Mouse (Mus musculus) liver, embryonic 11.5 days (tissue): ENCODE results near the gene Prpf4. TPM values are rescaled to one million over a fixed set of nuclear protein-coding genes. Genes with fewer than 3 reads are reported as not detected.
A peak's percentile ranks its signal among the peaks of the same experiment; 100 is the strongest.

ENCODE experiments used
- ATAC-seq: fragments of 200-750 bp; cut with Nextera tagmentation; replicated peaks from 2 replicates; pipeline ENCODE4 v1.8.0; 2017; ENCODE audit warnings: moderate number of reproducible peaks, mild to moderate bottlenecking, moderate TSS enrichment, moderate library complexity; ENCODE audit not compliant: low FRiP score
- DNase-seq: peaks from one replicate; pipeline ENCODE4 v3.0.0-alpha.2; 2017; ENCODE audit warnings: low spot score
- H3K27ac ChIP-seq: fragments of 300-500 bp; sonication (generic); 2 replicates; pipeline ENCODE4 v1.5.1; 2014; ENCODE audit warnings: mild to moderate bottlenecking, low read depth, low read length, control low read depth
- H3K27me3 ChIP-seq: fragments of 300-500 bp; sonication (generic); replicated peaks from 2 replicates; pipeline ENCODE4 v1.6.1; 2014; ENCODE audit warnings: low read length, mixed read lengths; ENCODE audit not compliant: control insufficient read depth, insufficient read depth
- H3K36me3 ChIP-seq: fragments of 300-500 bp; sonication (generic); 2 replicates; pipeline ENCODE4 v1.6.1; 2014; ENCODE audit warnings: mild to moderate bottlenecking, low read length, moderate library complexity, mixed read lengths; ENCODE audit not compliant: control insufficient read depth, insufficient read depth
- H3K4me1 ChIP-seq: fragments of 300-500 bp; sonication (generic); replicated peaks from 2 replicates; pipeline ENCODE4 v1.6.1; 2014; ENCODE audit warnings: low read length, mixed read lengths; ENCODE audit not compliant: control insufficient read depth, insufficient read depth
- H3K4me2 ChIP-seq: fragments of 300-500 bp; sonication (generic); 2 replicates; pipeline ENCODE4 v1.6.1; 2014; ENCODE audit warnings: mild to moderate bottlenecking, control low read depth, moderate library complexity
- H3K4me3 ChIP-seq: fragments of 300-500 bp; sonication (generic); 2 replicates; pipeline ENCODE4 v1.5.1; 2014; ENCODE audit warnings: low read depth, low read length, control low read depth
- H3K9ac ChIP-seq: fragments of 300-500 bp; sonication (generic); 2 replicates; pipeline ENCODE4 v1.6.1; 2014; ENCODE audit warnings: low read depth, low read length, control low read depth
- H3K9me3 ChIP-seq: fragments of 300-500 bp; sonication (generic); 2 replicates; pipeline ENCODE4 v1.6.1; 2016; ENCODE audit warnings: low read length, inconsistent platforms, mixed read lengths; ENCODE audit not compliant: control insufficient read depth
- WGBS: fragments of 180-500 bp; shearing (Covaris S2); extraction: QIAGEN DNeasy Blood & Tissue Kit; methylation state at CpG from one replicate; pipeline ENCODE4 v1.1.7; 2014; 5-methylcytosine and 5-hydroxymethylcytosine counted together
- polyA plus RNA-seq: library from polyadenylated mRNA; unstranded; fragments of >200 nt; fragmentation: Nextera tagmentation; extraction: Ambion mirVana; gene quantifications from 2 replicates; pipeline ENCODE4 v1.2.1, GENCODE M21; 2014

Gene Prpf4
- polyA plus RNA-seq, 1 experiment from 2014 or later = 30.7 TPM

GRCm38 (mm10) chr4:62379724-62380381 is 28.7 kb upstream of the Prpf4 start:
- Histone ChIP-seq H3K36me3 (no peaks in the 10 kb centered on the region), H3K4me3 (no peak overlapping the region), H3K9me3 (no peaks in the 10 kb centered on the region), H3K4me1 (peaks cover 8% of the 10 kb centered on the region), H3K27ac (no peak overlapping the region), H3K27me3 (no peaks in the 10 kb centered on the region), H3K9ac (no peak overlapping the region), H3K4me2 (no peak overlapping the region)
- no peak for ATAC-seq
- WGBS = 74% methylated on average over 9 of the region's 9 CpGs
- DNase-seq = no peak

- peaks cover 8% of the 10 kb centered on the region; the same call in 1 of the 2 replicates for H3K36me3 ChIP-seq
- H3K27ac ChIP-seq = no peak overlapping the region
- ATAC-seq (no peak), DNase-seq (no peak)
- peaks cover 5% of the 10 kb centered on the region; the same call in 1 of the 2 replicates for H3K4me1 ChIP-seq
- no peak overlapping the region for H3K9ac ChIP-seq
- H3K4me2 ChIP-seq = no peak overlapping the region
- H3K9me3 ChIP-seq = no peaks in the 10 kb centered on the region
- WGBS = 76% methylated on average over 6 of the region's 6 CpGs
- no peaks in the 10 kb centered on the region for H3K27me3 ChIP-seq
- no peak overlapping the region for H3K4me3 ChIP-seq
Measured at GRCm38 (mm10) chr4:62383207-62383606, 25.4 kb upstream of the Prpf4 start.

- Histone ChIP-seq H3K4me3 (no peak overlapping the region), H3K9ac (no peak overlapping the region), H3K36me3 (peaks cover 14% of the 10 kb centered on the region), H3K4me1 (peaks cover 5% of the 10 kb centered on the region; the same call in 1 of the 2 replicates), H3K27me3 (no peaks in the 10 kb centered on the region), H3K9me3 (no peaks in the 10 kb centered on the region), H3K27ac (no peak overlapping the region), H3K4me2 (peak overlapping the region; percentile 31; the same call in 1 of the 2 replicates)
- DNase-seq (no peak), ATAC-seq (0 out of 2 replicates have a peak, but pooled peaks have one; percentile 6)
- WGBS = 80% methylated on average over 7 of the region's 7 CpGs
Measured at GRCm38 (mm10) chr4:62383752-62384151, 24.8 kb upstream of the Prpf4 start.

GRCm38 (mm10) chr4:62384159-62384558 is 24.4 kb upstream of the Prpf4 start:
- Histone ChIP-seq H3K36me3 (peaks cover 14% of the 10 kb centered on the region), H3K9me3 (no peaks in the 10 kb centered on the region), H3K9ac (no peak overlapping the region), H3K4me2 (no peak overlapping the region), H3K27ac (no peak overlapping the region), H3K4me3 (no peak overlapping the region), H3K27me3 (no peaks in the 10 kb centered on the region), H3K4me1 (peaks cover 5% of the 10 kb centered on the region; the same call in 1 of the 2 replicates)
- 82% methylated on average over 1 of the region's 1 CpGs for WGBS
- ATAC-seq = peak; percentile 22; the same call in 1 of the 2 replicates
- no peak for DNase-seq

- H3K4me3 ChIP-seq = no peak overlapping the region
- DNase-seq = no peak
- peaks cover 2% of the 10 kb centered on the region; the same call in 1 of the 2 replicates for H3K4me1 ChIP-seq
- no peaks in the 10 kb centered on the region for H3K27me3 ChIP-seq
- H3K36me3 ChIP-seq = peaks cover 17% of the 10 kb centered on the region
- no peak overlapping the region for H3K4me2 ChIP-seq
- no peak overlapping the region for H3K9ac ChIP-seq
- WGBS = 92% methylated on average over 7 of the region's 7 CpGs
- H3K9me3 ChIP-seq = no peaks in the 10 kb centered on the region
- H3K27ac ChIP-seq = no peak overlapping the region
- ATAC-seq = no peak
Measured at GRCm38 (mm10) chr4:62385439-62385838, 23.2 kb upstream of the Prpf4 start.

- Histone ChIP-seq H3K27ac (no peak overlapping the region), H3K9me3 (no peaks in the 10 kb centered on the region), H3K4me3 (no peak overlapping the region), H3K4me2 (no peak overlapping the region), H3K9ac (no peak overlapping the region), H3K27me3 (no peaks in the 10 kb centered on the region), H3K36me3 (peaks cover 23% of the 10 kb centered on the region), H3K4me1 (no peaks in the 10 kb centered on the region)
- DNase-seq (no peak), ATAC-seq (peak; percentile 29; the same call in 1 of the 2 replicates)
- 71% methylated on average over 5 of the region's 5 CpGs for WGBS
Measured at GRCm38 (mm10) chr4:62389592-62390512, 18.7 kb upstream of the Prpf4 start.

GRCm38 (mm10) chr4:62391892-62392291 is 16.7 kb upstream of the Prpf4 start:
- peaks cover 24% of the 10 kb centered on the region for H3K36me3 ChIP-seq
- no peaks in the 10 kb centered on the region for H3K9me3 ChIP-seq
- H3K9ac ChIP-seq = no peak overlapping the region
- DNase-seq (no peak), ATAC-seq (no peak)
- H3K27me3 ChIP-seq = no peaks in the 10 kb centered on the region
- H3K4me1 ChIP-seq = no peaks in the 10 kb centered on the region
- H3K4me3 ChIP-seq = no peak overlapping the region
- H3K4me2 ChIP-seq = no peak overlapping the region
- H3K27ac ChIP-seq = no peak overlapping the region
- 82% methylated on average over 7 of the region's 7 CpGs for WGBS

- no peak overlapping the region for H3K9ac ChIP-seq
- H3K4me3 ChIP-seq = no peak overlapping the region
- peaks cover 30% of the 10 kb centered on the region for H3K36me3 ChIP-seq
- WGBS = 77% methylated on average over 6 of the region's 6 CpGs
- no peaks in the 10 kb centered on the region for H3K4me1 ChIP-seq
- DNase-seq = no peak
- H3K27ac ChIP-seq = no peak overlapping the region
- no peaks in the 10 kb centered on the region for H3K27me3 ChIP-seq
- H3K4me2 ChIP-seq = no peak overlapping the region
- no peaks in the 10 kb centered on the region for H3K9me3 ChIP-seq
- ATAC-seq = no peak
Measured at GRCm38 (mm10) chr4:62393459-62393858, 15.1 kb upstream of the Prpf4 start.
